Mouse (Mus musculus) small intestine, adult 2 months (tissue): ENCODE measurements around the gene Napsa. TPM values are rescaled to one million over a fixed set of nuclear protein-coding genes. Genes with fewer than 3 reads are reported as not detected.

Source experiments
- H3K27ac ChIP-seq: fragments of 200-500 bp; 2 replicates; pipeline ENCODE4 v1.5.1; 2012; ENCODE audit warnings: low read depth, low read length, control low read depth, inconsistent platforms; ENCODE audit not compliant: insufficient read depth
- H3K27me3 ChIP-seq: fragments of 200-500 bp; 2 replicates; pipeline ENCODE4 v1.6.1; 2012; ENCODE audit warnings: mild to moderate bottlenecking, moderate library complexity, low read length, inconsistent platforms; ENCODE audit not compliant: control insufficient read depth, insufficient read depth
- H3K36me3 ChIP-seq: fragments of 200-500 bp; 2 replicates; pipeline ENCODE4 v1.6.1; 2012; ENCODE audit warnings: mild to moderate bottlenecking, low read length, control low read depth, inconsistent platforms; ENCODE audit not compliant: control insufficient read depth, insufficient read depth
- H3K4me1 ChIP-seq: fragments of 200-500 bp; 2 replicates; pipeline ENCODE4 v1.6.1; 2012; ENCODE audit warnings: low read length, inconsistent platforms, mixed read lengths; ENCODE audit not compliant: control insufficient read depth, insufficient read depth, insufficient read length
- H3K4me3 ChIP-seq: fragments of 200-500 bp; 2 replicates; pipeline ENCODE4 v1.5.1; 2012; ENCODE audit warnings: low read depth, mild to moderate bottlenecking, control low read depth, inconsistent platforms, low read length, moderate library complexity
- CTCF ChIP-seq: fragments of 200-500 bp; IDR thresholded peaks from 2 replicates; pipeline ENCODE4 v1.5.1; 2012; ENCODE audit warnings: low read depth, mild to moderate bottlenecking, control low read depth, inconsistent platforms, low read length, moderate library complexity, mixed read lengths; ENCODE audit not compliant: insufficient replicate concordance, insufficient read length; ENCODE audit errors: extremely low read depth
- POLR2A ChIP-seq: fragments of 200-500 bp; IDR thresholded peaks from 2 replicates; pipeline ENCODE4 v1.6.1; 2012; ENCODE audit warnings: low read depth, mild to moderate bottlenecking, control low read depth, inconsistent platforms, low read length, moderate library complexity
- WGBS: fragments of 180-500 bp; shearing (Covaris S2); methylation state at CpG from one replicate; pipeline ENCODE4 v1.1.7; 2018; 5-methylcytosine and 5-hydroxymethylcytosine counted together
- polyA plus RNA-seq: library from polyadenylated mRNA; depleted of rRNA; stranded (reverse); fragments of >200 nt; gene quantifications from 2 replicates; pipeline ENCODE4 v1.2.3, GENCODE M21; 2012

Napsa gene
- polyA plus RNA-seq, 1 experiment, result 11.1 TPM

DNA sequence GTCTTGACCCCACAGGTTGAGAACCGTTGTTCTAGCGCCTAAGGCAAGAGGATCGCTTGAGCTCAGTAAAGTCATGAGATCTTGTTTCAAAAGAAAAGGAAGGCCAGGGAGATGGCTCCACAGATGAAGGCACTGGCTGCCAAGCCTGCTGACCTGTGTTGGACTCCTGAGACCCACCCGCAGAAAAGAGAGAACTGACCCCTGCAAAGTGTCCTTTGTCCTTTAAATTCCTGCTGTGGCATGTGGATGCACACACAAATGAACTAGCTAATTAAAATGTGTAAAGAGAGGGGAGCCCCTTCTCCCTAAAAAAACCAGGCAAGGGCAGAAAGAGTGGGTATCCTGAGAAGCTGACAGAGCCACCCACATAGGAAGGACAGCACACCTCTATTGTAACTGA is 369 bp upstream of the Napsa start:
- TF ChIP-seq POLR2A, result no peak
- TF ChIP-seq CTCF, result no peak
- H3K27me3 ChIP-seq, result 0 out of 2 replicates have a peak, but pooled peaks cover 2% of the 10 kb centered on the region
- H3K4me3 ChIP-seq, result no peak overlapping the region
- WGBS, result 80% methylated on average over 4 of the region's 4 CpGs
- no peak overlapping the region for H3K27ac ChIP-seq
- 0 out of 2 replicates have a peak, but pooled peaks cover 2% of the 10 kb centered on the region for H3K4me1 ChIP-seq
- no peaks in the 10 kb centered on the region for H3K36me3 ChIP-seq

DNA sequence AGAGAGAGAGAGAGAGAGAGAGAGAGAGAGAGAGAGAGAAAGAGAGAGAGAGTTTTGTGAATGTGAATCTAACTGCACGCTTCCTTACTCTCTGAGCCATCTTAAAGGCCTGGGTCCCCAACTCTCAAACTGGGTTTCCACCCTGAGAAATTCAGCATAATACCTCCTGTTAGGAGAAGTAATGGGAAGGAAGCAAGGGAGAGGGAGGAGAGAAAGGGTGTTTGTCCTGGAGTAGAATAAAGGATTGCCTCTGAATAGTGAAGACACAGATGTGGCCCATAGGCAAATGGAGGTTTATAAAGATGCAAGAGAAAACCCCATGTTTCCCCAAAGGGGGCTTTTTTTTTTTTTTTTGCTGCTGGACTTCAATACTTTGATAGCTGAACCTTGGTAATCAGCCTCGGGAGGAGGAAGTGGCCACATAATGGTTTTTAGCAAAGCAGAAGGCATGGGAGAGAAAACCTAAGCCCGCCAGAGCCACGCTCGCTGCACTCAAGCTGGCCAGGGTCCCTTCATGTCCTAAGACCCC is 840 bp downstream of the Napsa start:
- H3K4me3 ChIP-seq, result no peak overlapping the region

DNA sequence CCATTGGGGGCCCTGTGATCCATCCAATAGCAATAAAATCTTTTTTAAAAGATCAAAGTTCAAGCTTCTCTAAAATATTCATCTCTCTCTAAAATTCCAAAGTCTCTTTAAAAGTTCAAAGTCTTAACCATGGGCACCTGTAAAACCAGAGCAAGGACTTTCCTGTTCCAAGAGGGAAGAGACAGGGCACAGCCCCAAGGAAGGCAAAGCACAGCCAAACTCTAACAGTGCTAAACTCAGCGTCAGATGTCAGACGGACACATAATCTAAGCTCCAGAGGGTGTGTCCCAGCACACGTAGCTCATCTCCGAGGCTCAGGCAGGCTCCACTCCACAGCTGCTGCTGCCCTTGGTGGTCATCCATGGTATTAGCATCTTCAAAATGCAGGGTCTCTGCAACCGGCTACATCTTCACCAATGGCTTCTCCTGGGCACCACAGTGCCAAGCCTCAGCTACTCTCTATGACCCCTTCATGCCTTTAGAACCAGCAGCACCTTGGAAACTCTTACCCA is 4.2 kb downstream of the Napsa start:
- TF ChIP-seq CTCF (no peak), POLR2A (no peak)
- H3K27ac ChIP-seq, result no peak overlapping the region
- H3K4me1 ChIP-seq, result no peaks in the 10 kb centered on the region
- 34% methylated on average over 5 of the region's 5 CpGs for WGBS
- H3K36me3 ChIP-seq, result no peaks in the 10 kb centered on the region
- 0 out of 2 replicates have a peak, but pooled peaks cover 4% of the 10 kb centered on the region for H3K27me3 ChIP-seq
- no peak overlapping the region for H3K4me3 ChIP-seq

More for the DNA sequence above, 840 bp downstream of the Napsa start:
- H3K4me1 ChIP-seq, result 0 out of 2 replicates have a peak, but pooled peaks cover 2% of the 10 kb centered on the region
- H3K36me3 ChIP-seq, result no peaks in the 10 kb centered on the region
- no peak for TF ChIP-seq POLR2A
- H3K27ac ChIP-seq, result peak overlapping the region; percentile 26; the same call in 1 of the 2 replicates
- 77% methylated on average over 5 of the region's 5 CpGs for WGBS
- H3K27me3 ChIP-seq, result 0 out of 2 replicates have a peak, but pooled peaks cover 2% of the 10 kb centered on the region

DNA sequence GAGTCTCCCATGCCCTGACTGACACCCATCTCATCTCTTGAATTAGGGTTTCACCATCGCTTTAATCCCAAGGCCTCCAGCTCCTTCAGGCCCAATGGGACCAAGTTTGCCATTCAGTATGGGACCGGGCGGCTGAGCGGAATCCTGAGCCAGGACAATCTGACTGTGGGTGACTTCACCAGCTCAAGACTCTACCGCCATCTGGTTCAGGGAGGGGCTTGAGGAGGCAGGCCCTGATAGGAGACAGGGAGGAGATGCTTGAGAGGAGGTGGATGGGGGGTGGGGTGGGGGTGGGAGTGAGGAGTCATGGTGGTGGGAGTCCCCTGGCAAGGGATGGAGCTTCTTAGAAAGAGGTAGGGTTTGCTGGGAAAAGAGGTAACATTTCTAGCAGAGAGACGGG is 9.5 kb downstream of the Napsa start:
- H3K4me3 ChIP-seq, result no peak overlapping the region
- no peaks in the 10 kb centered on the region for H3K36me3 ChIP-seq
- H3K27ac ChIP-seq, result no peak overlapping the region
- H3K4me1 ChIP-seq, result no peaks in the 10 kb centered on the region
- peaks cover 18% of the 10 kb centered on the region for H3K27me3 ChIP-seq
- WGBS, result 68% methylated on average over 6 of the region's 6 CpGs
- TF ChIP-seq POLR2A (no peak), CTCF (no peak)

DNA sequence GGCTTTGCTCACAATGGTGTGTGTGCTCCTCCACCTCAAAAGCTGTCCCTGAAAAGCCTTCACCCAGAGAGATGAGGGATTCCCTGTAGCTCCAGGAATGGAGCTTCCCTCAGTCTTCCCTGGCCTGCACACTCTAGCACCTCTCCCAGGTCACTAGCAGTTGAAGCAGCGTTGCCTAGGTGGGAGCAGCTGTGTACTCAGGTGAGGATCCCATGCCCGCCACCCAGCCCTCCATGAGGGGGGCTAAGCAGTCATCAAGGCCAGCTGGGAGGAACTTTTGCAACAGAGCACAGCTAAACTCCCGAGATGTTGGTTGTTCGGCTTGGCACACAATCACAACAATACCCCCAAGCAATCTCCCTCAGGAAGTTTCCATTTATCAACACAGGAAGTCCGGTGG is 10.5 kb downstream of the Napsa start:
- no peak for TF ChIP-seq CTCF
- TF ChIP-seq POLR2A, result no peak
- no peak overlapping the region for H3K4me3 ChIP-seq
- H3K27me3 ChIP-seq, result peaks cover 29% of the 10 kb centered on the region
- 62% methylated on average over 5 of the region's 5 CpGs for WGBS
- no peaks in the 10 kb centered on the region for H3K36me3 ChIP-seq
- no peak overlapping the region for H3K27ac ChIP-seq
- no peaks in the 10 kb centered on the region for H3K4me1 ChIP-seq

DNA sequence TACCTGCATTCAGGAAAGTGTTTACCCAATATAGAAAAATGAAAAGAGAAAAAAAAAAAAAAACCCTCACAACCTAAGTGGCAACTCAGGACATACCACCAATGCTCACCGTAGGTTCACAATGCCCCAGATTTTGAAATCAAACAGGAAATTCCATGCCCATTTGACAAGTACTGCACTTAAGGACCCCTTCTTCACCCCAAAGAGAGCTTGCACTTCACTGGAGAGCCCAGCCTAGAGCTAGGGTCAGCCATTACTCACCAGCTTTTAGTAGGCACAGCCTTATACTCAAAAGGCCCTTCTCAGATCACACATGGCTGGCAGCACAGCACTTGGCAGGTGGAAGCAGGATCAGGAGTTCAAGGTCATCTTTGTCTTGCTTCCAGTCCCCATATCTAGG is 11.0 kb downstream of the Napsa start:
- no peaks in the 10 kb centered on the region for H3K4me1 ChIP-seq
- WGBS, result 68% methylated on average over 1 of the region's 1 CpGs
- peaks cover 33% of the 10 kb centered on the region for H3K27me3 ChIP-seq
- H3K4me3 ChIP-seq, result no peak overlapping the region
- no peak overlapping the region for H3K27ac ChIP-seq
- H3K36me3 ChIP-seq, result no peaks in the 10 kb centered on the region
- no peak for TF ChIP-seq CTCF
- TF ChIP-seq POLR2A, result no peak

DNA sequence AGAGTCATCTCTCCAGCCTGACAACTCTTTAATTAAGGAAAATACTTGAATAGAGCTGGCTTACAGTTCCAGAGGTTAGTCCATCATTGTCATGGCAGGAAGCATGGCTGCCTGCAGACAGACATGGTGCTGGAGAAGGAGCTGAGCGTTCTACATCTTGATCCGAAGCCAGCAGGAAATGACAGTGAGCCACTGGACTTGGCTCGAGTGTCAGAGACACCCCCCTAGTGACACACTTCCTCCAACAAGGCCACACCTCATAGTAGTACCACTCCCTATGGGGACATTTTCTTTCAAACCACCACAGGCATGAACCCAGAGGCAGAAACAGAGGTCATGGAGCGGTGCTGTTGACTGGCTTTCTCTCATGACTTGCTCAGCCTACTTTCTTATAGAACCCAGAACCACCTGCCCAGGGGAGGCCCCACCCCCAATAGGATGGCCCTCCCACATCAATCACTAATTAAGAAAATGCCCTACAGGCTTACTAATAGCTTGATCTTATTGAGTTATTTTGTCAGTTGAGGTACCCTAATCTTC is 12.2 kb downstream of the Napsa start:
- WGBS, result 53% methylated on average over 4 of the region's 4 CpGs
- peaks cover 42% of the 10 kb centered on the region for H3K27me3 ChIP-seq
- peaks cover 2% of the 10 kb centered on the region; the same call in 1 of the 2 replicates for H3K4me1 ChIP-seq
- TF ChIP-seq POLR2A, result no peak
- no peak for TF ChIP-seq CTCF
- no peak overlapping the region for H3K4me3 ChIP-seq
- H3K27ac ChIP-seq, result no peak overlapping the region
- no peaks in the 10 kb centered on the region for H3K36me3 ChIP-seq
